Mouse (Mus musculus): Measurements from ENCODE around the gene Gprc5a. TPM values are rescaled to one million over a fixed set of nuclear protein-coding genes. Genes with fewer than 3 reads are reported as not detected.

The Gprc5a gene
- total RNA-seq, 4 experiments from 2014 or later, result 0.75 to 1.9 (median 0.93) TPM

Other genes with a start within 250 kb of the Gprc5a start
- 10 to 100 TPM; 14.6 to 20.1 (median 17.0) TPM for gene Crebl2, start 235.5 kb upstream of the Gprc5a start, total RNA-seq (2022)
- 1 to 10 TPM; 2.6 to 5.8 (median 3.9) TPM for gene Gpr19, start 167.1 kb upstream of the Gprc5a start, total RNA-seq (2022)
- gene Cdkn1b, start 145.2 kb upstream of the Gprc5a start, total RNA-seq (2022), result 10 to 100 TPM; 29.5 to 43.4 (median 38.7) TPM
- gene Apold1, start 83.9 kb upstream of the Gprc5a start, total RNA-seq (2022), result 1 to 10 TPM; 4.8 to 7.5 (median 5.6) TPM
- 10 to 100 TPM; 36.3 to 39.7 (median 38.0) TPM for gene Ddx47, start 54.0 kb upstream of the Gprc5a start, total RNA-seq (2022)
- gene Gprc5d, start 52.6 kb downstream of the Gprc5a start, total RNA-seq (2022), result not detected
- gene Fam234b, start 132.3 kb downstream of the Gprc5a start, total RNA-seq (2022), result 10 to 100 TPM in 2 of 4 experiments, 1 to 10 TPM in 2; 7.1 to 11.9 (median 10.3) TPM
- gene Hebp1, start 132.4 kb downstream of the Gprc5a start, total RNA-seq (2022), result 10 to 100 TPM; 56.9 to 61.7 (median 58.6) TPM
- gene Gsg1, start 188.7 kb downstream of the Gprc5a start, total RNA-seq (2022), result under 1 TPM; 0.31 to 0.47 (median 0.42) TPM
- not detected for gene Pbp2, start 244.8 kb downstream of the Gprc5a start, total RNA-seq (2022)